Mouse (Mus musculus) embryo, embryonic 11 days (tissue): ENCODE measurements around the gene Lypd8.
A peak's percentile ranks its signal among the peaks of the same experiment; 100 is the strongest.
"Not testable (repeated sequence)": the region's sequence is repeated elsewhere in the genome, so short reads cannot be mapped to it uniquely, and the experiment has no call there.

ENCODE experiments used
- DNase-seq: peaks from one replicate; pipeline ENCODE4 v3.0.0-alpha.2; 2015

Lypd8 gene

GRCm38 (mm10) chr11:58378763-58379278 is at the start of gene Lypd8:
Gene Lypd8, plus strand, starts transcription at chr11:58379043.
- DNase-seq: no peak

DNA sequence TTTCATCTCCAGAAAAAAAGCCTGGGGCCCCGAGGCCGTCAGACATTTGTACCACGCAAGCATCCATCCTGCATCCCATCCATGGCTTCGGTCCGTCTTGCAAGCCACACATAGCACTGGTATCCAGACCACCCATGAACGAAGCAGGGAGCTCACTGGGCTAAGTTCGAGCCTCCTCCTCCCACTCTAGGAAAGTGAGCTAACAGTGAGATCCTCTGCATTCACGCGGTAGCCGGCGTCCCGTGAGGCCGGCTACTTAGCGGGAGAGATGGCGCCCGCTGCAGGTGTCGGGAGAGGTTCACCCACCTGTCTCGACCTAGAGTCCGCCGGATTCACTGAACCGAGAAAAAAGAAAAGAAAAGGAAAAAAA is 49.0 kb upstream of the Lypd8 start:
- no peak for DNase-seq

DNA sequence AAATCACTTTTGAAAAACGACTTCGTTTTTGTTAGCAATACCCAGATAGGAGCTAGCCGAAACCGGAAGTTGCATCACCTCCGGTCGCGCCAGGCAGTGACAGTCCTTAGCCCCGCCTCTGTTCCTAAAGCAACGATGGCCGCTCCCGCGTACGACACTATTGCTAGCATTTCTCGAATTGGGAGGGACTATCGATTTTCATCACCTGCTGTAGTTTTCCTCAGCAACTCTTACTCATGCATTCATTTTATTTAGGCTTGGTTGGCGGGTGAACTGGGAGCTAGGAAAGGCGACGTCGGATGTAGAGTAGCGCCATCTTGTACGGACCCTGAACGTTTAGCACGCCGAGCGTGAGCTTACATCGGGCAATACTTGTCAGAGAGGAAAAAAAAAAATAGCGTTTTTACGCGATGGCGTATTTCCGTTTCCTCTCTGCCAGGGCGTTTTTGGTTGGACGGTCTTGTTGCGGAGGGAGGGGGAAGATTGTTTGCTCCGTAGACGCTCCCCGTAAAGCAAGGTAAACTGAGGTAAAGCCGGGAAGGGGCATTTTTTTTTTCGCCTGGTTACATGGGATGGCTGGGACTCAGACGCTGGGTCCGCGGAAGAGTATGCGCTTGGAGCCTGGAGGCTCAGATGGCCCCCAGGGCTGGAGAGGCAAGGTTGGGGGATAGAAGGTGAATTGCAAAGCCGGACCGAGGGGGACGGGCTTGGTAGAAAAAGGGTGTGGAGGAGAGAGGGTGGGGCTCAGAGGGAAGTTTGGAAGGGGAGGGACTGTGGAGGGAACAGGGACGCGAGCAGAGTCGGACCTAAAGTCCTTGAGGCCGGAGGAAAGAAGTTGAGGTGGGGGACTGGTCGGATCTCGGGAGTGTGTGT is 48.3 kb upstream of the Lypd8 start, which contains the start of the genes Zfp672 and Sh3bp5l:
TSS of gene Zfp672 (minus strand) at position 64 of the 873 bp plus-strand sequence.
TSS of gene Sh3bp5l (plus strand) at position 449 of the 873 bp plus-strand sequence.
- peak; percentile 94 for DNase-seq

- DNase-seq: no peak
Observed at GRCm38 (mm10) chr11:58331149-58331495, 47.7 kb upstream of the Lypd8 start.

GRCm38 (mm10) chr11:58331546-58331945 is 47.3 kb upstream of the Lypd8 start:
- no peak for DNase-seq

DNA sequence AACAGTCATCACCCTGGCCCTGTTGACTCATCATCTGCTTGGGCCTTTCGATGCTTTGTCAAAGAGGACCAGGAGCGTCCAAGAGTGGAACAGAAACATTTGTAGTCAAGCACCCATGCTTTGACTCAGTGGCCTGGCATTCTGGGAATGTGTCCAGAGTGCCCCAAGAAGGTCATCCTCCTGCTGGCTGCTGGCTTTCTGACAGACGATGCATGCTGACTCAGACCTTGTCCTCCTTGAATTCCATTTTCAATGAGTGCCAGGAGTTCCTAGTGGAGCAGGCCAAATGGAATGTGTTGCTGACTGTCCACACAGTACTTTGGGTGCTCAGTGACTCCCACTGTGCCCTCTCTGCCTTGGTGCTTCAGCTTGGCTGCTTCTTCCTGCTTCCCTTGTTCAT is 44.1 kb upstream of the Lypd8 start:
- no peak for DNase-seq

DNA sequence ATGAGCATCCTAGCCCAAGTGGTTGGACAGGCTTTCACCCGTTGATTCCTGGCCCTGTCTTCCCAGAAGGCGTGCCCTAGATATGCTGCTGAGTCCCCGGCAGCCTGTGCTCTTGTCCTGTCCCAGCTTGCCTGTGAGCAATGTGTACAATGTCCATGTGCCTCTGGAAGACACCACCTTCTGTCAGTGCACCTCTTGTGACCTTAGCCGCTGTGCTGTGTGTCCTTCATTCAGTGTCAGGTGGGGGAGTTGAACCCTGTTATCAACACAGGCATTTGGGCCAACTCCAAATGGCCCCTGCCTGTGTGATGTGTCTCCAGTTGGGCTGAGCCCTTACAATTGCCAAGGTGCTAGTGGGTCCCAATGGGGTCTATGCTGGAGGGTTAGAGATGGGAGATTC is 32.1 kb upstream of the Lypd8 start:
- DNase-seq: no peak

DNA sequence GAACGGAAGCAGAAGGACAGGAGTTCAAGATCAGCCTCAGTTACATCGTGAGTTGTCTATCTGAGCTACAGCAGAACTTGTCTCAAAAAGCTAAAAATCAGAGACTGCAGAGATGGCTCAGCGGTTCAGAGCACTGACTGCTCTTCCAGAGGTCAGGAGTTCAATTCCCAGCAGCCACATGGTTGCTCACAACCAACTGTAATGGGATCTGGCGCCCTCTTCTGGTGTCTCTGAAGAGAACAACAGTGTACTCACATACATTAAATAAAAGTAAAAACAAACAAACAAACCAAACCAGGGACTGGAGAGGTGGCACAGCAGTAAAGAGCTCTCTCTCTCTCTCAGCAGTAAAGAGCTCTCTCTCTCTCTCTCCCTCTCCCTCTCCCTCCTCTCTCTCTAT is 28.2 kb upstream of the Lypd8 start:
- DNase-seq: no peak

DNA sequence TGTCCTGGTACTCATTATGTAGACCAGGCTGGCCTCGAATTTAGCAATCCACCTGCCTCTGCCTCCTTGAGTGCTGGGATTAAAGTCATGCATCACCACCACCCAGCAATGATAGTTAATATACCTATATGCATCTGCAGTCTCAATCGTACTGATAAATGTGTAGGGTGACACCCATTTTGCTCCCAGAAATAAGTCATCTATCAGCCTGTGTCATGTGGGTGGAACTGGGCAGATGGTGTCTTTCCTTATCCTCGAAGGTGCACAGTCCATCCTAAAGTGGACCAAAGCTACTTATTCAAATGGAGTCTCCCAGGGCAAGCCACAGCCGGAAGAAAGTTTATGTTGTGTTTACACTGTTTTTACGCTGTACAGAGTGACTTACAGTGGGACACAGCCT is 27.7 kb upstream of the Lypd8 start:
- DNase-seq: no peak

DNA sequence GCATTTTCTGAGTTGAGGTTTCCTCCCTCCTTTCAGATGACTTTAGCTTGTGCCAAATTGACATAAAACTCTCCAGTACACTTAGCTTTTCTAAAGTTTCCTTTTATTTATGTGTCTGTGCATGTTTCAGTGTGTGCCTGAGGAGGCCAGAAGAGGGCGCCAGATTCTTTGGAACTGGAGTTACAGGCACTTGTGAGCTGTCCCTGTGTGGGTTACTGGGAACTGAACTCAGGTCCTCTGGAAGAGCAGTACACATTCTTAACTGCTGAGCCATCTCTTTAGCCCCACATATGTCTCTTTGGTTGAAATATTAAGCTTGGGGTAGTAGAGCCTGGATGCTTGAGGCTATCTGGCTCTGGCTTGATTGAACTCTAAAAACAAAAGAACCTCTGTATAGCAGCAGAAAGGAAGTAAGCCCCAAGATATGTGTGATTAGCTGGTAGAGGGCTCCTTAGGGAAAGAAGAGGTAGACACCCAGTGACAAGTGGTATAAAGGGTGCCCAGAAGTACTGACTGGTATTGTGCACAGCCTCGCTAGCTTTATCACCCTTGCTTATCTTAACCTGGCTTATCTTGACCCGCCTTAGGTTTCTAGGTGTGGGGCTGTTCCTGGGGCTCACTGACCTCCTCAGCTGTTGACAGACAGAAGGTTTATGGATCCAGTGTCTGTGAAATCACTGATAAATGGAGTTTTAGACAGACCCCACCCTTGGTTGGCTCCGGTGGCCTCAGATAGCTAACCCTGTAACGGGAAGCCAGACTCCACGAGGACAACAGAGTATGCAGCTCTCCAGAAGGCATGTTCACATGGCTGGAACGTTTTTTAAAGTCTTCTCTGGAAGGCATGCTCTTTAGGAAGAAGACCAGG is 25.9 kb upstream of the Lypd8 start:
- DNase-seq: peak; percentile 22

- no peak for DNase-seq
Observed at GRCm38 (mm10) chr11:58353709-58354108, 25.1 kb upstream of the Lypd8 start.

- DNase-seq: no peak
Observed at GRCm38 (mm10) chr11:58354476-58354875, 24.4 kb upstream of the Lypd8 start.

DNA sequence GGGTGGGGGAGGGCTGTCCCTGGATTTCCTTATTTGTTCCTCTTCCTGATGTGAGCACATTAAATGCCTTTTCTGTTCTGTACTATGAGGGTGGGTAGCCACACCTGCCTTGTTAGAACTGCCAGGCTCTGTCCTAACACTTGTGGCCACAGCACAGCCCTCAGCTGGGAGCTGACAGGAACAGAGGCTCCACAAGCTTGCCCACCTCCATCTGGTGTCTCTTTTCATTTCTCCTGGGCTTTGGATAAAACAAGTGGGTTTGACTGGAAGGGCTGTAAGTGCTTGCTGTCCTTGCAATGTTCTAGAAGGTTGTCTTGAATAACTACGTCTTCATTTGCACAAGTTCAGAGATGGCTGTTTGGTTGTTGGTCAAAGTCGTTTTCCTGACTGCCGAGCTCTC is 23.9 kb upstream of the Lypd8 start:
- no peak for DNase-seq

GRCm38 (mm10) chr11:58357042-58357441 is 21.8 kb upstream of the Lypd8 start:
- no peak for DNase-seq

DNA sequence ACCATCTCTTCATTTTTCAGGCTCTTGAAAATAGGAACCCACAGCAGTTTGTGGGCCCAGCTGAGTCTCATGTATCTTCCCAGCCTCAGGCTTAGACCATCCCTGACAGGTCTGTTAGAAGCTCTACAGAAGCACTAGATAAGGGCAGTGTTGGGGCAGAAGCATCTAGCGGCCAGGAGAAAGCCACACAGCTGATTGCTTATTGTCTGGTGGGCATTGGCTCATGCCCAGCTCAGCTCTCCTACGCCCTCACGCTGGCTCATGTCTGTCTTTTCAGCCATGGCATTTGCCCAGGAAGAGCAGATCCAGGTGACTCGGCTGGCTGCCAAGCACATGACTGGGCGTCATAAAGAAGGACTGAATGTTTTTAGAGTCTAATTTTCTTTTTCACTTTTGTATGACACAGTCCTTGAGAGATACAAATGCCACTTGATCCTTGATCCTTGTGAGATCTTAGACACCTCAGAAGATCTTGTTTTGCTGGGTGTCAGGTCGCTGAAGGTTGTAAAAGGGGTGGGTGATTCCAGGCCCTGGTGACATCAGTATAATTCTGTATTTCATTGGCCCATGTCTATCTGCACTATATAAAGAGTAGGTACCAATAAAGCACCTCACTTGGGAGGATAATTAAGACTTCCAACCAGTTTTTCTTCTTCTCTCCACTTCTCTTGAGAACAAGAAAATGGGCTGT is 20.9 kb upstream of the Lypd8 start:
- DNase-seq: no peak

DNA sequence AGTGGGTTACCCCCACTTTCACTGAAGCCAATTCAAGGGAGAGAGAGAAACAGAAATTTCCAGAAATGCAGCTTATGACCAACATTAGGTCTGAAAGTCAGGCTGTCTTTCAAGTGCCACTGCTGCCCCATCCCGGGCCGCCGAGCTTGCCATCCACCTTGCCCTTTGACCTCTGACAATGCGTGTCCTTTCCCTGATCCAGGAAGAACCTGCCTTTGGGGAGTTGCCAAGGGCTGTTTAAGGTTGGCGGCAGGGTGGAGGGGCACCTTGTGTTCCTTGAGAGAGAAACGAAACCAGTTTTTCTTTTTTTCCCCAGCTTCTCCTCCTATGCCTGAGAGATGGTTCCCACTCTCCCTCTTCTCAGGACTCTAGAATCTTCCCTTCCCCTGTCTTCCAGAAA is 16.3 kb upstream of the Lypd8 start:
- DNase-seq: not testable (repeated sequence)

- no peak for DNase-seq
Observed at GRCm38 (mm10) chr11:58364454-58364853, 14.4 kb upstream of the Lypd8 start.

GRCm38 (mm10) chr11:58366191-58366590 is 12.7 kb upstream of the Lypd8 start:
- not testable (repeated sequence) for DNase-seq

DNA sequence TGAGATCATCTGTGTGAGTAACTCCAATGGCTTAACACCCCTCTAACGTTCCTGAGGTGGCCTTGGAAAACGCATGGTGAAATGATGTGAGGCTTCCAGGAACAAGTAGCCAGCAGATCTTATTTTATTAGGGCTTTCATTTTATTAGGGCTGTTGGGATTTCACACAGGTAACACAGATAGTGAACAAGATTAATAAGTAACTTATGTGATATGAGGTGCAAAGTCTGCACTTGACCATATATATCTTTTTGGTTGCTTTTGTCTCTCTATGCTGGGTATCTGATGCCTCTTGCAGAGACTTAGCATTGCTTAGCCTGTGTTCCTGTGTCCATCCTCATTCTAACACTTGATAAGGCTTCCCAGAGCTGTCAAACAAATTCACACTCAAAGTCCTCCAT is 1.6 kb upstream of the Lypd8 start:
- DNase-seq: no peak

GRCm38 (mm10) chr11:58377686-58378085 is 1.2 kb upstream of the Lypd8 start:
- DNase-seq: no peak

GRCm38 (mm10) chr11:58379516-58379915 is 673 bp downstream of the Lypd8 start:
- DNase-seq: no peak

DNA sequence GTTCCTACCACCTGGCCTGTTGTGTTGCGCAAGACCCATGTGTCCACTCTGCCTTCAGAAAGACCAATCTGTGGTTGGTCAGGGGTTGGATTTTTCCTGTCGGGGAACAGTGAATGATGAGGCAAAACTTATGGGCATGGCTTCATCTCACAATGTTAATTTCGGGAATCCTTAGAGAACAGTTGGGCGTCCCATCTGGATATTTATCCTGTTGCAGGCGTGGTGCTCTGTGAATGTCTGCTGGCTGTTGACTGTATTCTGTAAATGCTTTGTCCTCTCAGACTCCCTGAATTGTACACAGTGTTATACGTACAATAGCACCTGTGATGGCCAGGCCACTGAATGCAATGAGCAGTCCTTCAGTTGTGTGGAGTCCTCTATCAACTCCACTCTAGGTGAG is 3.6 kb downstream of the Lypd8 start:
- no peak for DNase-seq
